Mouse (Mus musculus) heart, embryonic 14.5 days (tissue): Measurements from ENCODE around the gene Marc1. TPM values are rescaled to one million over a fixed set of nuclear protein-coding genes. Genes with fewer than 3 reads are reported as not detected.

Experiments used
- ATAC-seq: fragments of 200-750 bp; cut with Nextera tagmentation; 2 replicates; pipeline ENCODE4 v1.8.0; 2017; ENCODE audit warnings: low read depth, moderate TSS enrichment; ENCODE audit not compliant: insufficient number of reproducible peaks, insufficient read depth, low FRiP score
- H3K27ac ChIP-seq, 2 experiments: fragments of 200-500 bp in 1 of 2; fragments of 300-500 bp in 1 of 2; sonication (generic) in 1 of 2; replicated peaks in 1 of 2; 2 replicates each; pipeline ENCODE4 v1.5.1; 2012 to 2014; ENCODE audit warnings: low read depth in 2 of 2, low read length in 2 of 2, control low read depth in 1 of 2, mild to moderate bottlenecking in 1 of 2, mixed read lengths in 1 of 2; ENCODE audit not compliant: control insufficient read depth in 1 of 2, insufficient read depth in 1 of 2
- H3K27me3 ChIP-seq: fragments of 300-500 bp; sonication (generic); 2 replicates; pipeline ENCODE4 v1.6.1; 2014; ENCODE audit warnings: mild to moderate bottlenecking, low read length, control low read depth; ENCODE audit not compliant: control insufficient read depth, insufficient read depth
- H3K36me3 ChIP-seq: fragments of 300-500 bp; sonication (generic); 2 replicates; pipeline ENCODE4 v1.6.1; 2014; ENCODE audit warnings: mild to moderate bottlenecking, control low read depth, low read length, mixed read lengths; ENCODE audit not compliant: control insufficient read depth, insufficient read depth
- H3K4me1 ChIP-seq, 2 experiments: fragments of 200-500 bp in 1 of 2; fragments of 300-500 bp in 1 of 2; sonication (generic) in 1 of 2; 2 replicates each; pipeline ENCODE4 v1.6.1; 2012 to 2014; ENCODE audit warnings: low read length in 2 of 2, control low read depth in 1 of 2, mixed read lengths in 1 of 2; ENCODE audit not compliant: control insufficient read depth in 2 of 2, insufficient read depth in 2 of 2
- H3K4me2 ChIP-seq: fragments of 300-500 bp; sonication (generic); 2 replicates; pipeline ENCODE4 v1.6.1; 2014; ENCODE audit warnings: mild to moderate bottlenecking, low read length
- H3K4me3 ChIP-seq, 2 experiments: fragments of 200-500 bp in 1 of 2; fragments of 300-500 bp in 1 of 2; sonication (generic) in 1 of 2; 2 replicates each; pipeline ENCODE4 v1.5.1; 2012 to 2014; ENCODE audit warnings: low read length in 2 of 2, mild to moderate bottlenecking in 2 of 2, control low read depth in 1 of 2, low read depth in 1 of 2, moderate library complexity in 1 of 2; ENCODE audit not compliant: control insufficient read depth in 1 of 2, insufficient read depth in 1 of 2
- H3K9ac ChIP-seq: fragments of 300-500 bp; sonication (generic); 2 replicates; pipeline ENCODE4 v1.6.1; 2014; ENCODE audit warnings: mild to moderate bottlenecking, low read length
- H3K9me3 ChIP-seq: fragments of 300-500 bp; sonication (generic); 2 replicates; pipeline ENCODE4 v1.6.1; 2016; ENCODE audit warnings: low read length, control low read depth; ENCODE audit not compliant: control insufficient read depth
- WGBS: fragments of 180-500 bp; shearing (Covaris S2); extraction: QIAGEN DNeasy Blood & Tissue Kit; methylation state at CpG from one replicate; pipeline ENCODE4 v1.1.7; 2014; 5-methylcytosine and 5-hydroxymethylcytosine counted together
- polyA plus RNA-seq: library from polyadenylated mRNA; unstranded; fragments of >200 nt; fragmentation: Nextera tagmentation; extraction: Ambion mirVana; gene quantifications from 2 replicates; pipeline ENCODE4 v1.2.1, GENCODE M21; 2014

Marc1 gene
- polyA plus RNA-seq, 1 experiment from 2014 or later, result not detected

DNA sequence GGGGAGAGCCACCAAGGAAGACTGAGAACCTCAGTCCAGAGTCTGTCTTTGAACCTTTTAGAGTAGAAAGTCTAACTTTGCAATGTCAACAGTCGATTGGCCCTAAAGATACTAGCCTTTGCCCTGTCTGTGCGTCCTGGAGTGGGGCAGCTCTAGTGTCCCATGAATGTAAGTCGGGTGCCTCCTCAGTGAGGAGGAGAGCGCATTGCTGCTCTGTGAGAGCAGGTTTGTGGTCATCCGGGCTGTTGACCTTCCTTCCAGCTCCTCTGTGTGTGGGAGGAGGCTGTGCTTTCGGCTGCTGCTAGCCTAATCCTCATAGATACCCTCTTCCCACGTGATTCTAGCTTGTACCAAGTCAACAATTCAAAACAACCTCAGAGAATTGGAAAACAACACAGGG lies 40.1 kb upstream of the Marc1 start:
- Histone ChIP-seq H3K27me3 (no peaks in the 10 kb centered on the region), H3K27ac (peak overlapping the region; percentile 46 to 72; a peak in 2 of 4 replicates), H3K9me3 (no peaks in the 10 kb centered on the region), H3K36me3 (no peaks in the 10 kb centered on the region), H3K4me2 (peak overlapping the region; percentile 55; the same call in 1 of the 2 replicates), H3K4me3 (no peak overlapping the region), H3K4me1 (peaks cover 8 to 16% of the 10 kb centered on the region in 2 experiments), H3K9ac (no peak overlapping the region)
- 35% methylated on average over 7 of the region's 7 CpGs for WGBS
- ATAC-seq, result no peak

GRCm38 (mm10) chr1:184846973-184847372 lies 35.9 kb upstream of the Marc1 start:
- Histone ChIP-seq H3K27me3 (no peaks in the 10 kb centered on the region), H3K36me3 (no peaks in the 10 kb centered on the region), H3K4me2 (peak overlapping the region; percentile 82), H3K4me3 (no peak overlapping the region), H3K4me1 (peaks cover 2 to 25% of the 10 kb centered on the region in 2 experiments), H3K27ac (no peak overlapping the region), H3K9ac (0 out of 2 replicates have a peak overlapping the region, but pooled peaks have one; percentile 84), H3K9me3 (no peaks in the 10 kb centered on the region)
- ATAC-seq, result no peak
- WGBS, result 68% methylated on average over 3 of the region's 3 CpGs

GRCm38 (mm10) chr1:184846092-184846750 lies 35.1 kb upstream of the Marc1 start, which contains the start of gene Marc2:
Gene Marc2, minus strand, starts transcription at chr1:184846451.
- Histone ChIP-seq H3K9me3 (no peaks in the 10 kb centered on the region), H3K27me3 (no peaks in the 10 kb centered on the region), H3K4me2 (peak within 1 kb of the TSS; percentile 82), H3K9ac (peak within 1 kb of the TSS; percentile 84), H3K4me3 (peak within 1 kb of the TSS; percentile 76 to 78), H3K36me3 (peaks cover under 1% of the 10 kb centered on the region; the same call in 1 of the 2 replicates), H3K27ac (peak within 1 kb of the TSS; percentile 75 to 81), H3K4me1 (peaks cover 2 to 29% of the 10 kb centered on the region in 2 experiments; a peak in 3 of 4 replicates)
- ATAC-seq, result 0 out of 2 replicates have a peak, but pooled peaks have one; percentile 11
- 6% methylated on average over 18 of the region's 18 CpGs for WGBS

- WGBS, result under 1% methylated on average over 67 of the region's 67 CpGs
- Histone ChIP-seq H3K36me3 (peaks cover 9% of the 10 kb centered on the region), H3K4me2 (peak overlapping the region; percentile 82), H3K4me1 (peaks cover 2 to 26% of the 10 kb centered on the region in 2 experiments; a peak in 3 of 4 replicates), H3K9ac (peak overlapping the region; percentile 84), H3K27ac (peak overlapping the region; percentile 75 to 81), H3K9me3 (no peaks in the 10 kb centered on the region), H3K4me3 (peak overlapping the region; percentile 76 to 78), H3K27me3 (no peaks in the 10 kb centered on the region)
- ATAC-seq, result peak; percentile 98
Observed at GRCm38 (mm10) chr1:184845111-184846071, 34.3 kb upstream of the Marc1 start.

DNA sequence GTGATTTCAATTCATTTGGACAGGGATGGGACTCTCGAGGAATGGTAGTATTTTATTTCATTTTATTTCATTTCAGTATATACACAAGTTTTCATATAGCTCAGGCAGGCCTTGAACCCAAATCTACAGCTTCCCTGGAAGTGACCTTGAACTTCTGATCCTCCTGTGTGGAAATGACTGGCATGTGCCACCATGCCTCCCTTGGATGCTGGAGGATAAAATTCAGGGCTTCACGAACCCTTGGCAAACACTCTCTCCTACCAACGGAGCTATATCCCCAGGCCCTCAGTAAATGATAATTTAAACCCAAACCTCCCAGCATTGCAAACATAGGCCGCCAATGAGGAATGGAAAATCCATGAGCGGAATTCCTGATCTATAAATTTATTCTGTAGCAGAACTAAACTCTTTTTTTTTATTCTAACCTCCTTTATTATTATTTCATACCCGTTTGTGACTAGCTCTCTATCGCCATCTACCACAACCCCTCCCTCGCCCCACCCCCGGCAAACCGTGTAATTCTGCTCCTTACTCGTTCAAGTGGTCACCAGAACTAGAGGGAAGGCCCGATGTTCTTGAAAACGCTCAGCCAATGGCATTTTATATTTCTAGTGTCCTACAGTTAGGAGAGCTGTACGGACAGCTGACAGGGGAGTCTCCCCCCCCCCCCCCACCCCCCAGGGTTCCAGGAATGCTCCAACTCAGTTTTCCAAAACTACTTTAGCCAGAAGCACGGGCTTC lies 33.4 kb upstream of the Marc1 start:
- Histone ChIP-seq H3K36me3 (peaks cover 18% of the 10 kb centered on the region), H3K4me3 (peak overlapping the region; percentile 76 to 78), H3K4me2 (peak overlapping the region; percentile 82), H3K27me3 (no peaks in the 10 kb centered on the region), H3K9ac (peak overlapping the region; percentile 84), H3K4me1 (peaks cover 2 to 26% of the 10 kb centered on the region in 2 experiments; a peak in 3 of 4 replicates), H3K27ac (peak overlapping the region in 1 of 2 experiments; percentile 81; a peak in 2 of 4 replicates), H3K9me3 (no peaks in the 10 kb centered on the region)
- no peak for ATAC-seq
- WGBS, result 20% methylated on average over 15 of the region's 15 CpGs

DNA sequence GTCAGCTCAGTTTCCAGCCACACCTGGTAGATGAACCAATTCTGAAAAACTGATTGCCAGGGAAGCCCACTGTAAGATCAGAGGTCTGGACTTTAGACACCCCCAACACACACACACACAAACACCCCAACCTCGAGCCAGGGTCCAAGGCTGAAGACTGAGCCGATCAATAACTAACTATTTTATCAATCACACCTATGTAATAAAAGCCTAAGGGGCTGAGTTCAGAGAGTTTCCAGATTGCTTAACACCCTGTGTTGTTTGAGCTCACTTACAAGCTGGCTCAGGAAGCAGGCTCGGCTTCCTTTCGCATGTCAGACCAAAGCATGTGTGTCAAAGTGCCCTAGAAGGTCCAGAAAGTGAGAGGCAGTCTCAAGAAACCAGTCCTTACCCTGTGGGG lies 26.5 kb upstream of the Marc1 start:
- Histone ChIP-seq H3K27me3 (no peaks in the 10 kb centered on the region), H3K36me3 (peaks cover 60% of the 10 kb centered on the region), H3K4me1 (peaks cover 0 to 11% of the 10 kb centered on the region in 2 experiments; a peak in 2 of 4 replicates), H3K9ac (no peak overlapping the region), H3K4me2 (no peak overlapping the region), H3K4me3 (no peak overlapping the region), H3K27ac (no peak overlapping the region), H3K9me3 (no peaks in the 10 kb centered on the region)
- no peak for ATAC-seq
- WGBS, result 92% methylated on average over 4 of the region's 4 CpGs

DNA sequence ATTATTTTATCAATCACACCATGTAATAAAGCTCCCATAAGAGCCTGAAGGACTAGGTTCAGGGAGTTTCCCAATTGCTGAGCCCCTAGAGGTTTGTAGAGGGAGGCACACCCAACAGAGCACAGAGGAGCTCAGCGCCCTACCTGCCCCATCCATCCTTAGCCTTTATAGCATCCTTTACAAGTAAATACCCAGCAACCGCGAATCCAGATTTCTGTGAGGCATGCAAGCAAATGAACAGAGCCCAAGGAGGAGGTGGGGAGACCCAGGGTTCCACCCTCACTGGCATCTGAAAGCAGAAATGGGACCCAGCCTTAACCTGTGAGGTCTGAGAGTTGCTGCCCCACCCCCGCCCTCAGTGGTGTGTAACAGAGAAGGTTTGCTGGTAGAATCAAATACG lies 25.2 kb upstream of the Marc1 start:
- no peak overlapping the region for H3K27ac ChIP-seq
- H3K27me3 ChIP-seq, result no peaks in the 10 kb centered on the region
- H3K36me3 ChIP-seq, result peaks cover 73% of the 10 kb centered on the region
- ATAC-seq, result no peak
- H3K4me3 ChIP-seq, result no peak overlapping the region
- no peak overlapping the region for H3K9ac ChIP-seq
- WGBS, result 82% methylated on average over 5 of the region's 5 CpGs
- H3K4me1 ChIP-seq, result no peaks in the 10 kb centered on the region
- H3K9me3 ChIP-seq, result no peaks in the 10 kb centered on the region
- H3K4me2 ChIP-seq, result no peak overlapping the region
